Mouse (Mus musculus): ENCODE results near the gene Socs3. TPM values are rescaled to one million over a fixed set of nuclear protein-coding genes. Genes with fewer than 3 reads are reported as not detected.

The Socs3 gene
- total RNA-seq, 2 experiments from 2014 or later = 3.8 to 4.1 TPM

- intact Hi-C loops (cut with DNase I) = no loop called here
- no peak for DNase-seq
Measured at GRCm38 (mm10) chr11:117934576-117935368, 35.1 kb downstream of the Socs3 start.

GRCm38 (mm10) chr11:117934168-117934567 is 35.7 kb downstream of the Socs3 start:
- no peak for DNase-seq
- intact Hi-C loops (cut with DNase I) = no loop called here

GRCm38 (mm10) chr11:117932195-117932594 is 37.7 kb downstream of the Socs3 start:
- no peak for DNase-seq

GRCm38 (mm10) chr11:117931576-117931975 is 38.3 kb downstream of the Socs3 start:
- DNase-seq = no peak
- intact Hi-C loops (cut with DNase I) = no loop called here

More at GRCm38 (mm10) chr11:117932195-117932594, 37.7 kb downstream of the Socs3 start:
- intact Hi-C loops (cut with DNase I) = no loop called here

DNA sequence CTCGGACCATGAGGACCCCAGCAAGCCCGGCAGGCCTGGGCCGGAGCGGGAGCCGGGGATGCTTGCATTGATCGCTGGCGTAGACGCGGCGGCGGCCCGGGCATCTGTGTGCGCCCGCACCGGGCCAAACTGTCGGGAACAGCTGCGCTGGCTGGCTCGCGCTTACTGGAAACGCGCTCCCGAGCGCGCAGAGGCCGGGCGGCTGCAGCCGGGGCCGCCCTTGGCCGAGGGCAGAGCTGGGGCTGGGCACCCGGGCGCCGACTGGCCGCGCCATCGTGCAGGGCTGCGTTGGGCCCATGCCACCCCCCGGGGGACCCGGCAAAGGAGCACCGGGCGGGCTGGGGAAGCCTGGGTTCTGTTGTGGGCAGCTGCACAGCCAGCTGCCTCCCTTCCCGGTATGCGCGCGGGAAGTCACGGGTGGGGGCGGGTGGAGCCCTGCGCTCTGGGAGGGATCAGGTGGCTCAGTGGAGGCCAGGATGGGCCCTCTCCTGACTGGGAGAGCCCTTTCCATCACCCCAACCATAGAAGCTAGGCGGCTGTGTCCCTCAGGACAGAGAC is 39.0 kb downstream of the Socs3 start:
- intact Hi-C loops (cut with DNase I) = no loop called here
- peak; percentile 78 for DNase-seq

DNA sequence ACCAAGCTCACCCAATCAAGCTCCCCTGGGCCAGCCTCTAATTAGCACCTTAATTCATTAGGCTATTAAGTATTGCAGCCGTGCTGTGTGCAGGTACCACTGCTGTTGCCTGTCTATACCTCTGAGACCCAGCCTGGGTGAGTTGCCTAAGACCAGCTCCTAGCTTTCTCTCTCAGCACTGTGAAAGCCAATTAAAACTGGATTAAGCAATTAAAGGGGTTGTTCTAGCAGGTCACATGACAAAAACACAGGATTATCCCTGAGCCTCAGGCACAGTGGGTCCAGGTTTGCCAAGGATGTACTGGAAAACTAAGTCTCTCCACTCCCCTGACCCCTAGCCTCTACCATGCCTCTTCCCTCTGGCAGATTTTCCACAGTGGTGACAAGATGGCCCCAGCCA is 44.3 kb downstream of the Socs3 start:
- DNase-seq = no peak
- intact Hi-C loops (cut with DNase I) = no loop called here

GRCm38 (mm10) chr11:117924466-117924865 is 45.4 kb downstream of the Socs3 start:
- DNase-seq = no peak
- intact Hi-C loops (cut with DNase I) = no loop called here

DNA sequence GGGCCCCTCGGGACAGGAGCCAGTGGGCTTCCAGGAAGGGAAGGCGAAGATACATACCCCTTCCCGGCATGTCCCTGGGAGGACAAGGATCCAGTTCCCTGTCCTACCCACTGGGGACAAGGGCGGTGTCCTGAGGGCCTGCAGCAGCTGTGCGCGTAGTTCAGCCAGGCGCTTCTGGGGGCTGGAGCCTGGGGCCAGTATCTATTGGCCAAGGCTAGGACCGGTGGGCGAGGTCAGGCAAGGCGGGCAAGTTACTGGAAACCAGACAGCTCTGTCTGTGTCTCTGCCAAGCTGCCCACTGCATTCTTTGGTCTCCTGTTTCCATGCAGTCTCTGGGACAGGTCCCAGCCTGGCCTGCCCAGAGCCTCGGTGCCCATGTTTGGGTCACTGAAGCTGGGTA is 46.6 kb downstream of the Socs3 start:
- DNase-seq = peak; percentile 46
- intact Hi-C loops (cut with DNase I) = no loop called here

- no peak for DNase-seq
- intact Hi-C loops (cut with DNase I) = no loop called here
Measured at GRCm38 (mm10) chr11:117919211-117919610, 50.6 kb downstream of the Socs3 start.

DNA sequence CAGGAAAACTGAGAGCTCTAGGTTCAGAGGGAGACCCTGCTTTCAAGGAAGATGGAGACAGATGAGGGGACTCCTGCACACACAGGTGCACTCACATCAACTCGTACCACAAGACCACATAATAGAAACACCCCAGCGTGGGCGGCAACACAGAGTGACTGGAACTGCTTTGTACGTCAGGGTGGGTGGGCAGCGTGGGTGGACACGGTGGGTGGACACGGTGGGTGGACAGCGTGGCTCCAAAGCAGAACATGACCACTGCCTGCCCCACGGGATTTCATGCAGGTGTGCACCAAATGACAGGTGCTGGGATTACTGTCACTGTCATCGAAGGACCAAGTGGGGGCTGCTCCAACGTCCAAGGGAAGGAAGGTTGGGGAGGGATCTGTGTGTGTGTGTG is 51.3 kb downstream of the Socs3 start:
- intact Hi-C loops (cut with DNase I) = no loop called here
- no peak for DNase-seq

Small RNA genes lying within 50 kb of the gene (microRNA-seq; reads per million reads assigned to microRNA genes)
- not detected for gene Mir6933

Other genes with a start within 250 kb of the Socs3 start
- gene Tmc8, start 188.0 kb downstream of the Socs3 start, total RNA-seq (2021) = 1 to 10 TPM; 1.2 to 1.5 TPM
- gene Tmc6, start 187.8 kb downstream of the Socs3 start, total RNA-seq (2021) = 1 to 10 TPM; 3.5 TPM
- gene 6030468B19Rik, start 172.4 kb downstream of the Socs3 start, total RNA-seq (2021) = not detected
- 1 to 10 TPM; 4.4 to 5.1 TPM for gene Gm20708, start 160.4 kb downstream of the Socs3 start, total RNA-seq (2021)
- 10 to 100 TPM in 1 of 2 experiments, 1 to 10 TPM in 1; 9.2 to 14.1 TPM for gene Syngr2, start 160.4 kb downstream of the Socs3 start, total RNA-seq (2021)
- gene Afmid, start 144.1 kb downstream of the Socs3 start, total RNA-seq (2021) = 10 to 100 TPM in 1 of 2 experiments, 1 to 10 TPM in 1; 7.8 to 11.5 TPM
- gene Tk1, start 144.0 kb downstream of the Socs3 start, total RNA-seq (2021) = 1 to 10 TPM; 8.9 to 9.0 TPM
- gene Birc5, start 120.8 kb downstream of the Socs3 start, total RNA-seq (2021) = 1 to 10 TPM; 6.3 to 6.7 TPM
- gene Tmem235, start 109.3 kb downstream of the Socs3 start, total RNA-seq (2021) = not detected
- 1 to 10 TPM; 2.1 to 3.3 TPM for gene Tha1, start 96.6 kb downstream of the Socs3 start, total RNA-seq (2021)
- gene Pgs1, start 16.2 kb upstream of the Socs3 start, total RNA-seq (2021) = 10 to 100 TPM; 56.9 to 58.6 TPM
- gene Dnah17, start 160.6 kb upstream of the Socs3 start, total RNA-seq (2021) = under 1 TPM; 0.24 to 0.52 TPM